Mouse (Mus musculus): ENCODE results near the gene Pcbp3. TPM values are rescaled to one million over a fixed set of nuclear protein-coding genes. Genes with fewer than 3 reads are reported as not detected.

The Pcbp3 gene
- total RNA-seq, 2 experiments from 2014 or later, result 72.8 to 79.4 TPM

DNA sequence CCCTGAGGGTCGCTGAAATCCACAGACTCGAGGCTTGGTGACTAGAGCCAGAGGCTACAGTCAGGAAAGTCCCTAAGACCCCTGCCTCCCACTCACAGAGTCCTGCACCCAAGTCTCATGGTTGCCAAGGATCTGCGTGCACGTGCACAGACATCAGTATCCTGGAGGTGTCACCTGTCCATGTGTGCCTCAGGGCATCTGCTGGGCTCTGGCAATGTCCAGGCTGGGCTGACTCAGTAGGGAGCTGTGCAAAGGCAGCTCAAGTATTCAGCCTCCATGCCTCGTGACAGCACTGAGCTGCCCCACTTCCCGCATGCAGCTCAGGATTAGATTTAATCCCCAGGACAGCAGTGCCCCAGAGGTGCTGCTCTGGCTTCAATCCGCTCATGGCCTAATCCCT lies 145.3 kb downstream of the Pcbp3 start:
- no peak for DNase-seq (ENCODE audit: extremely low spot score in 1 of 2, low spot score in 2 of 2)
- intact Hi-C loops (cut with DNase I), result no loop called here

GRCm38 (mm10) chr10:76815481-76815880 lies 146.2 kb downstream of the Pcbp3 start:
- intact Hi-C loops (cut with DNase I), result no loop called here
- no peak for DNase-seq (ENCODE audit: extremely low spot score in 1 of 2, low spot score in 2 of 2)

DNA sequence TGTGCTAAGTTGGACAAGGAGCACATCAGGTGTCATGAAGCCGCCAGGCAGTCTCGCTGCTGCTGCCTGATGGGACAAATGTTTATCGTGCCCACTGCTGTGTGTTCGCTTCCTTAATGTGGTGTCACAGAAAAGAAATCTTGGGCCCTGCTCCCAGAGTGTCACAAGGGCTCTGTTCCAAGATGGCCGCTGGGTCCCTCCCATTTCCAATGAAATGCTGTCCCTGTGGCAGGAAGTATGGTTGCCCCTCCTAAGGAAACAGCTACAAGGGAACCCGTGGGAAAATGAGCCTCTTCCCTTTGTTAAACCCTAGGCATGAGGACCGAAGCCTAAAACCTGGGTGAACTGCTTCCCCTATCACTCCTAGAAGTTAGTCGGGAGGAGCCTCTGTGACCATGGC lies 146.9 kb downstream of the Pcbp3 start:
- intact Hi-C loops (cut with DNase I), result no loop called here
- DNase-seq (ENCODE audit: extremely low spot score in 1 of 2, low spot score in 2 of 2), result no peak

GRCm38 (mm10) chr10:76809916-76810660 lies 151.6 kb downstream of the Pcbp3 start:
- no peak for DNase-seq (ENCODE audit: extremely low spot score in 1 of 2, low spot score in 2 of 2)
- intact Hi-C loops (cut with DNase I), result no loop called here

GRCm38 (mm10) chr10:76809439-76809838 lies 152.2 kb downstream of the Pcbp3 start:
- no peak for DNase-seq (ENCODE audit: extremely low spot score in 1 of 2, low spot score in 2 of 2)

GRCm38 (mm10) chr10:76808446-76809400 lies 153.0 kb downstream of the Pcbp3 start:
- DNase-seq (ENCODE audit: extremely low spot score in 1 of 2, low spot score in 2 of 2), result no peak
- intact Hi-C loops (cut with DNase I), result no loop called here

More at GRCm38 (mm10) chr10:76809439-76809838, 152.2 kb downstream of the Pcbp3 start:
- intact Hi-C loops (cut with DNase I), result no loop called here

DNA sequence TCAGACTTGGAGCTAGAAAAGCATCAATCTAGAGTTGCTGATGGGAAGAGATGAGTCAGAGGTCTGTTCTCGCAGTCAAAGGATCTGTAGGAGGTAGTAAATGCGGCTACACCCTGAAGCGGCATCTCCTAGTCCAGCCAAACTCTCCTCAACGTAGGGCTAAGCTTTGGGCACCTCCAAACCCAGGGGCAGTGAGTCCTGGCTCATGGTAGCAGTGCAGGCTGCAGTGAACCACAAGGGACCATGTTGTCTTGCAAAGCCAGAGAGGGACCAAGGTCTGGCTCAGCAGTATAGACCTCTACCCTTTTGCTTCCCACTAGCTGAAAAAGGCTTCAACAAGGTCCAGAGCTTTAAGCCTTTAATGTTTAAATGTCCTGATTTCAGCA lies 159.2 kb downstream of the Pcbp3 start:
- intact Hi-C loops (cut with DNase I), result no loop called here
- DNase-seq (ENCODE audit: extremely low spot score in 1 of 2, low spot score in 2 of 2), result no peak

DNA sequence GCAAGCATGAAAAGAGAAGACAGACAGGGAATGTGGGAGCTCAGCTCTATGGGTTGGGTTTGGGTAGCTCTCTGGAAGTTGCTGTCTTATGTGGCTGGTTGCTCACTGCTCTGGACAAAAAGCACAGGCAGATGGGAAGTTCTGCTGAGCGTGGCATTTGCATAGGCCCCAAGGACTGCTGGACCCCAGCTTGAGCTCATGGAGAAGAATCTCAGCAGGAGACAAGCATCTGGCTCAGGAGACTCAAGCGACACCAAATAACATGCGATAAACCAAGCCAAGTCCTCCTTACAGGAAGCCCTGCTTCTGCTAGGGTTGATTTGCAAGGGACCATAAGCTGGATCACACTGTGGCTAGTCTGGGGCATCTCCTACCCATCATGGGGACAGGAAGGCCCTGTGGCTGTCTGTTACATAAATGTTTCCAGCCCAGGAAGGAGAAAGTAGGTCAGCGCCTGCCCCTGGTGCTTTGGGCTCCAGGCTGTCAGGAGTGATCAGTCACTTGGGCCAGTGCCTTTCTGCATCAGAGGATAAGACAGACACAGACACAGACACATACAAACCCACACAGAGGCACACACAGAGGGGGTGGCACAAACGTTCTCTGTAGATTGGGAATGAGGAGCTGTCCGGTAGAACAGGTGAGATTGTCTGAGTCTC lies 159.7 kb downstream of the Pcbp3 start:
- DNase-seq (ENCODE audit: extremely low spot score in 1 of 2, low spot score in 2 of 2), result peak in 1 of 2 experiments; percentile 51
- intact Hi-C loops (cut with DNase I), result no loop called here

DNA sequence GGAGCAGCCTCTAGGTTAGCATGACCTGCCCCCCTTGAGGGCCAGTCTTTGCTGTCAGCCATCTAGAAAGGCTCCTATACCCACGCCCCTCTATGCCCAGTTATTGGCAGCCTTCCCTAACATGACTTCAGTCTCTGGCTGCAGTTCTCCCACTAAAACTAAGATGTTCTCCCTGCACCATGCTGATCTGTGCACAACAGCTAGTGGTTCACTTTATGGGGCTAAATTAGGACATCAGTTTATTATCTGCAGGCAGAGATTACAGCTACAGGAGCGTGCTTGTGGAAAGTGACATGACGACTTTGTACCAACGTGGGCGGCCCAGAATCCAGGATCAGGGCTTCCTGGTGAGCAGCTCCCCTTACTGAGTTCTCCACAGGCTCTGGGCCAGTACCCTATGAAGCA lies 160.4 kb downstream of the Pcbp3 start:
- DNase-seq (ENCODE audit: extremely low spot score in 1 of 2, low spot score in 2 of 2), result no peak
- intact Hi-C loops (cut with DNase I), result no loop called here

DNA sequence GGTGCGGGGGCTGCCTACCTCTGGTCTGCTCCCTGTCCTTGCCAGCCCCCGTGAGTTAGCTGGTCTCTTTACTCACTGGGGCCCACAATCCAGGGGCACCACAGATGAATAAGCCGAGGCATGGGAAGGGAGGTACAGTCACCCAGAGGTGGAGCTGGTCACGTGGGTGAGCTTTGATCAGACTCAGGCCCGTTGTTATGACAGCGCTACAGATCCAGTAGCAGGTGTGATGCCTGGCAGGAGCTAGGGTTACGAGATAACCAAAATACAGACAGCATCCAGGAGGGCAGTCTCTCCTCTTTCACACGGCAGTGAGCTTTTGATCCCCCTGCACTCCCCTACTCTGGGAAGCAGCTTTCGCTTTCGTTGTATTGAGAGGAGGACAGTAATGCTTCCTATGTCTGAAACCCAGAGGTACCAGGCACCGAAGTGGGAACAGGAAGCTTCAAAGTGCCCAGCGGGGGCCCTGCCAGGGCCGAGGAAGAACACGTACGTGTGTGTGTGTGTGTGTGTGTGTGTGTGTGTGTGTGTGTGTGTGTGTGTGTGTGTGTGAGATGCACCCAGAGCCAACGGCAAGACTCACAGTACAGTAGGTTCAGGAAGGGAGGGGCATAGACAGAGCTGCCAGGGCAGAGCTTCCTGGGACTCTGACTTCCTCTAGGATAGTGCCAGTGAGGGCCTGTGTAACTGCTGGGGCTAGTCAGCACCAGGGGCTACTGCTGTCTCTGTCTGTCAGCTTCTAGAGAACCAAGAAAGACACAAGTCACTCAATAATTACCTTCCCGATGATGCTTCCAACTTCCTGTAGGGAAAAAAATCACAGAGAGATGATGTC lies 162.7 kb downstream of the Pcbp3 start:
- DNase-seq (ENCODE audit: extremely low spot score in 1 of 2, low spot score in 2 of 2), result no peak

DNA sequence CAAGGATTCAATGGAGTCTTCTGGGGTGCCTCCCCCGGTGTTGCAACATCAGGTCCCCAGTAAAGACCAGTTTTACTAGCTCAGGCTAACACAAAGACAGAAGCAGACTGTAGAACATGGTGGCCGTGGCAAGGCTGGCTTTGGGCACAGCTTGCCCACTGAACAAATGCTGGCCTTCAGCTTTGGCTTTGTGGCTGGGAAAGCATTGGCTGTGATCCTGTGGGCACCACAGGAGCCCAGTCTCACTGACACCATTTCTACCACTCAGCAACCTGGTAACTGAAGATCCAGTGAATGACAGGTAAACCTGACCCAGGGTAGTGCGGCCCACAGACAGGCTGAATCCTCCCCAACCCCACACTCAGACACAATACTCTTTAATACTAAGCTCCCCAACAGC lies 167.6 kb downstream of the Pcbp3 start:
- no peak for DNase-seq (ENCODE audit: extremely low spot score in 1 of 2, low spot score in 2 of 2)
- intact Hi-C loops (cut with DNase I), result no loop called here

More for the DNA sequence above, 162.7 kb downstream of the Pcbp3 start:
- intact Hi-C loops (cut with DNase I), result no loop called here

- DNase-seq (ENCODE audit: extremely low spot score in 1 of 2, low spot score in 2 of 2), result peak in 1 of 2 experiments; percentile 35
- intact Hi-C loops (cut with DNase I), result no loop called here
Measured at GRCm38 (mm10) chr10:76791475-76791874, 170.2 kb downstream of the Pcbp3 start.

DNA sequence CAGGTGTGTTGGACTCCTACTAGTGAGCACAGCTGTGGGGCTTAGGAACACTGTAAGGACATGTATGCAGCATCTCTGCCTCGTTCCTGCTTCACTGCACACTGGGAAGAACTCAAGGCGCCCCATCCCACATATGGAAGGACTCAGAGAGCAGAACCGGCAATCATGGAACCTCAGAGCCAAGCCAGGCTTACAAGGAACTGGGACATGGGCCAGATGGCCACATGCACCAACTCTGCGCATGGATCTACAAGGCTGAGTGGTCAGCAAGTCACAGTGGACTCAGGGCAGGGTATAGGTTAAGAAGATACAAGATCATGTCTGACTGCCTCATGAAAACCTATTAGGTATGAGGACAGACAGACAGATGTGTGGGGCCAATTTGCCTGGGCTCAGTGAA lies 171.8 kb downstream of the Pcbp3 start:
- no peak for DNase-seq (ENCODE audit: extremely low spot score in 1 of 2, low spot score in 2 of 2)

DNA sequence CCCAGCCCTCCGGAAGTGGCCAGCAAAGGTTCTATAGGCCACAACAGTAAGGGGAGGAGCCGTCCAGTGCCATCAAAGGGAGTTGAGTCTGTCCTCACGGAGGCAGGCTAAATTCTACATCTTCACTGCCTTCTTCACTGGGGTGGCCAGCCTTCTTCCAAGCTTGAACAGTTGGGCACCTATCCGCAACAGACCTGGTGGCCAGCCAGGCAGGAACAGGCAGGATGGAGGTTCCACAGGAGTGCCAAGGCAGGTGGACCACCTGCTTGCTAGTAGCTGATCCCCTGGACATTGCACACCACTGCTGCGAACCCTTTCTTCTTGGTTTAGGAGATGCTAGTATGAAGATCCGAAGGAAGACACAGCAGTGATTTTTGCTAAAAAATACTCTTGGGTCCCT lies 176.4 kb downstream of the Pcbp3 start:
- no peak for DNase-seq (ENCODE audit: extremely low spot score in 1 of 2, low spot score in 2 of 2)
- intact Hi-C loops (cut with DNase I), result no loop called here

More for the DNA sequence above, 171.8 kb downstream of the Pcbp3 start:
- intact Hi-C loops (cut with DNase I), result no loop called here

GRCm38 (mm10) chr10:76779225-76779624 lies 182.5 kb downstream of the Pcbp3 start:
- no peak for DNase-seq (ENCODE audit: extremely low spot score in 1 of 2, low spot score in 2 of 2)
- intact Hi-C loops (cut with DNase I), result no loop called here

DNA sequence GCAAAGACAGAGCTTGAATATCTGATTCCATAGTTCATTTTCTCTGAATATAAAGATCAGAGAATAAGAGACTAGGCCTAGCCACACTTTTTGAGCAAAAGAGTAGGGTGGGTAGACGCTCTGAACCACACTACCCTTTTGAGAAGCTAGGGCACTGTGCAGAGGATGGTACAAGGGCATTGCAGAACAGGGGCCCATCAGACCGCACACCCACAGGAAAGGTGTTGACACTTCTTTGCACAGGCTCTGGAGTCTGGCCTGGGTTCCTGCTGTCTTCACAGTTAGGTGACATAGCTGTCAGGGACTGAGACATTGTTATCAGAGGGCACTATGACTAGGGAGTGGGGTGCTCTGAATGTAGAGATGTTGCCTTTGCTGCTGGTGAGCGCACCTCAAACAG lies 190.1 kb downstream of the Pcbp3 start:
- intact Hi-C loops (cut with DNase I), result no loop called here
- no peak for DNase-seq (ENCODE audit: extremely low spot score in 1 of 2, low spot score in 2 of 2)

- intact Hi-C loops (cut with DNase I), result no loop called here
- peak in 1 of 2 experiments; percentile 18 for DNase-seq (ENCODE audit: extremely low spot score in 1 of 2, low spot score in 2 of 2)
Measured at GRCm38 (mm10) chr10:76771086-76771485, 190.6 kb downstream of the Pcbp3 start.

DNA sequence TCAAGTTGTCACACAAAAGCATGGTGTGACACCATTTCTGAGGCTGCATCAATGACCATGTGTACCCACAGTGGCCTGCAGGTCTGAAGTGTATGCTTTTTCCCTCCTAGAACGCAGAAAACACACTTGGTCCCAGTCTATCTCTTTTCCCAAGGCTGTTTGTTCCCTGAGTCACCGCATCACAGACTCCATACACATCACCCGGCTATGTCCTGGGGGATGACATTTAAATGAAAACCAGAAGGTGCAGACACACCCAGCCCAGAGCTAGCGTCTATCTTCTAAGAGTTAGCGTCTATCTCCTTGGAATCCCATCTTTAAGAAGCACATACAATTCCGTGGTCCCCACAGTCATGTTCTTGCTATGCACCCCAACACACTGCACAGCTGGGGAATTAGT lies 192.1 kb downstream of the Pcbp3 start:
- intact Hi-C loops (cut with DNase I), result no loop called here
- DNase-seq (ENCODE audit: extremely low spot score in 1 of 2, low spot score in 2 of 2), result no peak

DNA sequence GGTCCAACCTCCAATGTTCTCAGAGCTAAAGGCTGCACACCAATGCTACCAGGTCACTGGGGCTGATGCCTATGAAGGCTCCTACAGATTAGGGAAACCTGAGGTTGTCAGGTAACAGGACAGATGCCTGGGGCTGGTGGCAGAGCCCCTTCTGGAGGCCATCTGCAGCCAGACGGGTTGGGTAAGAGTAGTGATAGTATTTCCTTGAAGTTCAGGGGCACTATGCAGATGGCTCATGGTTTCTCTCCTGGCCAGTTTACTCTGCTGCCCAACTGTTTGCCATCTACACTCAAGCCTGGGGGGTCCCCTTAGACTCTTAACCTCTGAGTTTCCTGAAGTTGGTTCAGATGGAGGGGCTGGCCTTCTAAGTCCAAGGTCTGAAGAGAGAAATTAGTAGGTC lies 195.5 kb downstream of the Pcbp3 start:
- intact Hi-C loops (cut with DNase I), result no loop called here
- DNase-seq (ENCODE audit: extremely low spot score in 1 of 2, low spot score in 2 of 2), result no peak

Data from left cerebral cortex, postnatal 10 days (tissue).